Mouse (Mus musculus): ENCODE data around the gene Ppm1k. TPM values are rescaled to one million over a fixed set of nuclear protein-coding genes. Genes with fewer than 3 reads are reported as not detected.
"Not testable (repeated sequence)": the region's sequence is repeated elsewhere in the genome, so short reads cannot be mapped to it uniquely, and the experiment has no call there.

The Ppm1k gene
- total and polyA plus RNA-seq, 2 experiments from 2014 or later = 5.7 to 13.6 TPM

GRCm38 (mm10) chr6:57513351-57514034, 21.8 kb downstream of the Ppm1k start:
- H3K9ac ChIP-seq = no peak overlapping the region
- H3K4me3 ChIP-seq (ENCODE audit: low read depth, low read length) = no peak overlapping the region
- no peaks in the 10 kb centered on the region for H3K4me1 ChIP-seq (ENCODE audit: insufficient read depth)
- H3K36me3 ChIP-seq (ENCODE audit: insufficient read depth) = peaks cover 5% of the 10 kb centered on the region
- DNase-seq (no peak), ATAC-seq (no peak)
- no peak overlapping the region for H3K4me2 ChIP-seq (ENCODE audit: low read depth)
- H3K27ac ChIP-seq (ENCODE audit: low read depth, low read length) = no peak overlapping the region
- H3K9me3 ChIP-seq (ENCODE audit: low read length) = no peaks in the 10 kb centered on the region
- TF ChIP-seq CTCF (IDR thresholded peaks at IDR 0.05; ENCODE audit: low read depth) = no peak
- no peaks in the 10 kb centered on the region for H3K27me3 ChIP-seq (ENCODE audit: insufficient read depth, low read length)
- WGBS = 77% methylated on average over 7 of the region's 7 CpGs

- DNase-seq (no peak), ATAC-seq (no peak)
- Histone ChIP-seq H3K27me3 (ENCODE audit: insufficient read depth, low read length) (no peaks in the 10 kb centered on the region), H3K4me3 (ENCODE audit: low read depth, low read length) (no peak overlapping the region), H3K9me3 (ENCODE audit: low read length) (no peaks in the 10 kb centered on the region), H3K36me3 (ENCODE audit: insufficient read depth) (peaks cover 5% of the 10 kb centered on the region), H3K27ac (ENCODE audit: low read depth, low read length) (no peak overlapping the region), H3K4me2 (ENCODE audit: low read depth) (no peak overlapping the region), H3K9ac (no peak overlapping the region), H3K4me1 (ENCODE audit: insufficient read depth) (no peaks in the 10 kb centered on the region)
- TF ChIP-seq CTCF (IDR thresholded peaks at IDR 0.05; ENCODE audit: low read depth) = no peak
- WGBS = 76% methylated on average over 5 of the region's 5 CpGs
Observed at GRCm38 (mm10) chr6:57511899-57512298, 23.4 kb downstream of the Ppm1k start.

- no peak overlapping the region for H3K27ac ChIP-seq (ENCODE audit: low read depth, low read length)
- no peaks in the 10 kb centered on the region for H3K36me3 ChIP-seq (ENCODE audit: insufficient read depth)
- no peak for ATAC-seq
- H3K9ac ChIP-seq = no peak overlapping the region
- H3K27me3 ChIP-seq (ENCODE audit: insufficient read depth, low read length) = no peaks in the 10 kb centered on the region
- no peaks in the 10 kb centered on the region for H3K9me3 ChIP-seq (ENCODE audit: low read length)
- H3K4me3 ChIP-seq (ENCODE audit: low read depth, low read length) = no peak overlapping the region
- TF ChIP-seq CTCF (IDR thresholded peaks at IDR 0.05; ENCODE audit: low read depth) = no peak
- no peak for DNase-seq
- 50% methylated on average over 2 of the region's 3 CpGs for WGBS
- no peak overlapping the region for H3K4me2 ChIP-seq (ENCODE audit: low read depth)
- H3K4me1 ChIP-seq (ENCODE audit: insufficient read depth) = no peaks in the 10 kb centered on the region
Observed at GRCm38 (mm10) chr6:57503662-57504379, 31.4 kb downstream of the Ppm1k start.

- Histone ChIP-seq H3K27ac (ENCODE audit: low read depth, low read length) (no peak overlapping the region), H3K4me2 (ENCODE audit: low read depth) (no peak overlapping the region), H3K4me1 (ENCODE audit: insufficient read depth) (no peaks in the 10 kb centered on the region), H3K27me3 (ENCODE audit: insufficient read depth, low read length) (no peaks in the 10 kb centered on the region), H3K36me3 (ENCODE audit: insufficient read depth) (no peaks in the 10 kb centered on the region), H3K4me3 (ENCODE audit: low read depth, low read length) (no peak overlapping the region), H3K9me3 (ENCODE audit: low read length) (no peaks in the 10 kb centered on the region), H3K9ac (no peak overlapping the region)
- no peak for DNase-seq
- ATAC-seq = no peak
- 85% methylated on average over 2 of the region's 2 CpGs for WGBS
- TF ChIP-seq CTCF (IDR thresholded peaks at IDR 0.05; ENCODE audit: low read depth) = no peak
Observed at GRCm38 (mm10) chr6:57499209-57499608, 36.1 kb downstream of the Ppm1k start.

- not testable (repeated sequence) for H3K27ac ChIP-seq (ENCODE audit: low read depth, low read length); H3K36me3 ChIP-seq (ENCODE audit: insufficient read depth); H3K9me3 ChIP-seq (ENCODE audit: low read length); H3K4me3 ChIP-seq (ENCODE audit: low read depth, low read length); DNase-seq; ATAC-seq; H3K4me2 ChIP-seq (ENCODE audit: low read depth); H3K4me1 ChIP-seq (ENCODE audit: insufficient read depth); H3K27me3 ChIP-seq (ENCODE audit: insufficient read depth, low read length); H3K9ac ChIP-seq
- 35% methylated on average over 3 of the region's 3 CpGs for WGBS
Observed at GRCm38 (mm10) chr6:57468161-57468560, 67.1 kb downstream of the Ppm1k start.

Other genes with a start within 250 kb of the Ppm1k start
- gene Vmn1r16, start 206.0 kb downstream of the Ppm1k start, total RNA-seq (2014; rRNA removed) = not detected in 2 replicates
- gene Vmn1r16, start 206.0 kb downstream of the Ppm1k start, polyA plus RNA-seq (2015; fragmentation: Nextera tagmentation; extraction: Ambion mirVana) = not detected in 2 replicates
- gene Vmn1r17, start 171.7 kb downstream of the Ppm1k start, total RNA-seq (2014; rRNA removed) = not detected in 2 replicates
- gene Vmn1r17, start 171.7 kb downstream of the Ppm1k start, polyA plus RNA-seq (2015; fragmentation: Nextera tagmentation; extraction: Ambion mirVana) = not detected in 2 replicates
- not detected in 2 replicates for gene Vmn1r18, start 139.7 kb downstream of the Ppm1k start, total RNA-seq (2014; rRNA removed)
- gene Vmn1r18, start 139.7 kb downstream of the Ppm1k start, polyA plus RNA-seq (2015; fragmentation: Nextera tagmentation; extraction: Ambion mirVana) = not detected in 2 replicates
- gene Vmn1r19, start 131.7 kb downstream of the Ppm1k start, total RNA-seq (2014; rRNA removed) = not detected in 2 replicates
- gene Vmn1r19, start 131.7 kb downstream of the Ppm1k start, polyA plus RNA-seq (2015; fragmentation: Nextera tagmentation; extraction: Ambion mirVana) = not detected in 2 replicates
- not detected in 2 replicates for gene Vmn1r20, start 106.5 kb downstream of the Ppm1k start, total RNA-seq (2014; rRNA removed)
- not detected in 2 replicates for gene Vmn1r20, start 106.5 kb downstream of the Ppm1k start, polyA plus RNA-seq (2015; fragmentation: Nextera tagmentation; extraction: Ambion mirVana)
- 1.8 and 2.2 TPM in 2 replicates for gene Herc6, start 45.5 kb upstream of the Ppm1k start, total RNA-seq (2014; rRNA removed)
- gene Herc6, start 45.5 kb upstream of the Ppm1k start, polyA plus RNA-seq (2015; fragmentation: Nextera tagmentation; extraction: Ambion mirVana) = 0.73 and 1.1 TPM in 2 replicates
- gene Pyurf, start 156.6 kb upstream of the Ppm1k start, total RNA-seq (2014; rRNA removed) = 9.7 and 11.8 TPM in 2 replicates
- 9.0 and 9.6 TPM in 2 replicates for gene Pyurf, start 156.6 kb upstream of the Ppm1k start, polyA plus RNA-seq (2015; fragmentation: Nextera tagmentation; extraction: Ambion mirVana)
- gene Lancl2, start 167.1 kb upstream of the Ppm1k start, total RNA-seq (2014; rRNA removed) = 146 and 150 TPM in 2 replicates
- 76.0 and 102 TPM in 2 replicates for gene Lancl2, start 167.1 kb upstream of the Ppm1k start, polyA plus RNA-seq (2015; fragmentation: Nextera tagmentation; extraction: Ambion mirVana)